Mouse (Mus musculus) thymus, adult 2 months (tissue): Measurements from ENCODE around the gene Serpina12.

Experiments
- CTCF ChIP-seq: fragments of 200-500 bp; IDR thresholded peaks from 2 replicates; pipeline ENCODE4 v1.5.1; 2012; ENCODE audit warnings: mild to moderate bottlenecking, control low read depth, low read length, moderate library complexity, borderline replicate concordance; ENCODE audit not compliant: control insufficient read depth, poor library complexity, insufficient read depth; ENCODE audit errors: extremely low read depth
- POLR2A ChIP-seq: fragments of 200-500 bp; IDR thresholded peaks from 2 replicates; pipeline ENCODE4 v1.6.1; 2012; ENCODE audit warnings: mild to moderate bottlenecking, low read length, control low read depth, moderate library complexity; ENCODE audit not compliant: control insufficient read depth, poor library complexity, insufficient read depth; ENCODE audit errors: extremely low read depth

DNA sequence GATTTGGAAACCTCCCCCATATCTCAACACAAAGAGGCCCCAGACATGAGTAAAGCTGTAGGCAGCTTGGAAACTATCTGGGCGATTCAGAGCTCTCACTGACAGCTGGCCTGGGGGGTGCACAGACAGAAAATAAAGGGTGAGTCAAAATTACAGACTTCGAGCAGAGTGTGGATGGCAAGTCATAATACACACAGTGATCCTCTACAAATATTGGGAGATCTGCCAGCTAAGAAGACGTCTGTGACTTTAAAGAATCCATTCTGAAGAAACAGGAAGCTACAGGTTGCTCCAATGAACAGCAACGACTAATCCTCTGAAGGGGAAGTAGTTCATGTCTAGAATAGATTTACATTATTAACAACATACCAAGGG lies 41.0 kb downstream of the Serpina12 start:
- TF ChIP-seq POLR2A (no peak), CTCF (no peak)
